Mouse (Mus musculus) hindbrain, embryonic 15.5 days (tissue): ENCODE measurements around the gene 4930467E23Rik. TPM values are rescaled to one million over a fixed set of nuclear protein-coding genes. Genes with fewer than 3 reads are reported as not detected.
"Not testable (repeated sequence)": the region's sequence is repeated elsewhere in the genome, so short reads cannot be mapped to it uniquely, and the experiment has no call there.

ENCODE experiments used
- ATAC-seq: fragments of 200-750 bp; cut with Nextera tagmentation; 2 replicates; pipeline ENCODE4 v1.8.0; 2017; ENCODE audit warnings: low read depth, moderate number of reproducible peaks, moderate TSS enrichment; ENCODE audit not compliant: low FRiP score
- H3K27ac ChIP-seq: fragments of 300-500 bp; sonication (generic); replicated peaks from 2 replicates; pipeline ENCODE4 v1.5.1; 2015; ENCODE audit warnings: mild to moderate bottlenecking, inconsistent platforms
- H3K27me3 ChIP-seq: fragments of 300-500 bp; sonication (generic); 2 replicates; pipeline ENCODE4 v1.6.1; 2015; ENCODE audit warnings: control low read depth, inconsistent platforms
- H3K36me3 ChIP-seq: fragments of 300-500 bp; sonication (generic); 2 replicates; pipeline ENCODE4 v1.6.1; 2015; ENCODE audit warnings: control low read depth, inconsistent platforms
- H3K4me1 ChIP-seq: fragments of 300-500 bp; sonication (generic); replicated peaks from 2 replicates; pipeline ENCODE4 v1.6.1; 2015; ENCODE audit warnings: control low read depth, inconsistent platforms
- H3K4me2 ChIP-seq: fragments of 300-500 bp; sonication (generic); 2 replicates; pipeline ENCODE4 v1.6.1; 2015; ENCODE audit warnings: moderate library complexity, mild to moderate bottlenecking, inconsistent platforms
- H3K4me3 ChIP-seq: fragments of 300-500 bp; sonication (generic); 2 replicates; pipeline ENCODE4 v1.5.1; 2015; ENCODE audit warnings: mild to moderate bottlenecking, inconsistent platforms
- H3K9ac ChIP-seq: fragments of 300-500 bp; sonication (generic); 2 replicates; pipeline ENCODE4 v1.6.1; 2015; ENCODE audit warnings: inconsistent platforms
- H3K9me3 ChIP-seq: fragments of 300-500 bp; sonication (generic); 2 replicates; pipeline ENCODE4 v1.6.1; 2016; ENCODE audit warnings: control low read depth, inconsistent platforms
- WGBS: fragments of 180-500 bp; shearing (Covaris S2); methylation state at CpG from one replicate; pipeline ENCODE4 v1.1.7; 2015; 5-methylcytosine and 5-hydroxymethylcytosine counted together
- polyA plus RNA-seq: library from polyadenylated mRNA; unstranded; fragments of >200 nt; fragmentation: Nextera tagmentation; extraction: Ambion mirVana; gene quantifications from 2 replicates; pipeline ENCODE4 v1.2.1, GENCODE M21; 2015

4930467E23Rik gene
- polyA plus RNA-seq, 1 experiment from 2014 or later: not detected

DNA sequence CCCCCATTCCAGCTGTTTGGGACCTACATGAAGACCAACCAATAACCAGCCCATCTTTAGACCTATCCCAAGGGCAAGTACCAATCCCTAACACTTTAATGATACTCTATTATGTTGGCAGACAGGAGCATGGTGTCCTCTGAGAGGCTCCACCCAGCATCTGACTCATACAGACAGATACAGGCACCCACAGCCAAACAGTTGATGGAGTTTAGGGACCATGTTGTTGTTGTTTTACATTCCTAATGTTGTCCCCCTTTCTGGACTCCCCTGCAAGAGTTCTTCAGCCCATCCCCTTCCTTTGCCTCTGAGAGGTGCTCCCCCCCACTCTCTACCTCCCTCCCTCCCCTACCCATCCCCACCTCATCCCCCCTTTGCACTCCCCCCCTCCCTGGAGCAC, 46.9 kb downstream of the 4930467E23Rik start:
- not testable (repeated sequence) for H3K4me2 ChIP-seq, H3K4me1 ChIP-seq, H3K9me3 ChIP-seq, ATAC-seq, H3K27ac ChIP-seq, H3K9ac ChIP-seq, H3K36me3 ChIP-seq, H3K4me3 ChIP-seq, H3K27me3 ChIP-seq

DNA sequence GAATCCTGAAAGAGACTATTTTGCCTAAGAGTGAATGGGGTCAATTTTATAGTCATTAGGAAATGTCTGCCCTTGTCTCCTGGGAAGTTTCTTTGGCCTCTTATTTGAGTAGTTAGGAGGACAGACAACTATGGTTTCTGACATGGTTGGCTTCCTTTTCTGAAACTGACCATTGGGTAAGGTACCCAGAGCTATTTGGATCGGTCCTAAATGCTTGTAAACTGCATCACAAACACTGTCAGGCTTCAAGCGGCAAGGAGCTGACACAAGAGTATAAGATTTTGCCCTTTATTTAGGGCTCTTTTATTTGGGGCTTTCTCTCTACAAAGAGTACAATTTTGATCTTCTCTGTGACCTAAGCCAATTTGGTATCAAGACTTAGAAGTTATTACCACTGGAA, 48.1 kb downstream of the 4930467E23Rik start:
- not testable (repeated sequence) for H3K4me2 ChIP-seq, H3K36me3 ChIP-seq, H3K27me3 ChIP-seq, H3K4me3 ChIP-seq, H3K27ac ChIP-seq, H3K9me3 ChIP-seq, ATAC-seq, H3K9ac ChIP-seq, H3K4me1 ChIP-seq
- WGBS: 49% methylated on average over 2 of the region's 2 CpGs

DNA sequence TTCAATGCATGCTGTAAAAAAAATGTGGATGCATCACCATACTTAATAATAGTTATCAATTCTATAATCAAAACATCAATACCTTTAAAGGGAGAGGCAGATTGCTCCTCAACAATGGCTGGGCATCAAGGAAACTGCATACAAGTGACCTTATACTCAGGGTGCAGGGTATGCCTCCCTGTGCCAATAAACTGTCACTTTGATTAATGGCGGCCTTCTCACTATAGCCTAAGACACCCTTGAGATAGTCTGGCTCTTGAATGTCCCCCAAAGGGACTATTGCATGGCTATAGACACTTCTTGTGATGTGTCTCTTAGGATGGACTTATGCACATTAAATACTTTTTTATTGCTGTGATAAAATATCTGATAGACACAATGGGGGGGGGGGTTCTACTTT, 48.8 kb downstream of the 4930467E23Rik start:
- not testable (repeated sequence) for H3K36me3 ChIP-seq, H3K9ac ChIP-seq

DNA sequence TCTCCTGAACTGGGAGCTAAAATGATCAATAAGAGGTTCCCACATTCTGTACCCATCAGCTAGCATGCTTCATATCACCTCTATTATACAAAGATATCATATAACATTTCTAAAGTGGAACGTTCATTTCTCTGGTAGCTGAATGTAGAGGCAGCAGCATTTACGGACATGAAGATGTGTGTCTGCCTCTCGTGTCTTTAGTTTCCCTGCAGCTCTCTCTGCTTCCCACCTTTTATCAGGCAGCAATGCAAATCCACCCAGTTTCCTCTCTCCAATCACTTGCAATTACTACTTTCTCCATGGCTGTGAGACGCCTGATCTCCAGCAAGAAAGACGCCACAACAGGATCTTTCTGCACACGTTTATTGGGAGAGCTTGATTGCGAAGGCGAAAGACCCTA, 49.5 kb downstream of the 4930467E23Rik start:
- not testable (repeated sequence) for H3K9me3 ChIP-seq, H3K4me2 ChIP-seq, H3K36me3 ChIP-seq, ATAC-seq, H3K4me1 ChIP-seq, H3K27me3 ChIP-seq, H3K27ac ChIP-seq, H3K4me3 ChIP-seq, H3K9ac ChIP-seq
- 92% methylated on average over 8 of the region's 8 CpGs for WGBS

More for the DNA sequence above, 48.8 kb downstream of the 4930467E23Rik start:
- H3K27ac ChIP-seq, H3K27me3 ChIP-seq, H3K4me1 ChIP-seq, ATAC-seq, H3K4me2 ChIP-seq, H3K9me3 ChIP-seq, H3K4me3 ChIP-seq: not testable (repeated sequence)
- WGBS: 48% methylated on average over 1 of the region's 1 CpGs

DNA sequence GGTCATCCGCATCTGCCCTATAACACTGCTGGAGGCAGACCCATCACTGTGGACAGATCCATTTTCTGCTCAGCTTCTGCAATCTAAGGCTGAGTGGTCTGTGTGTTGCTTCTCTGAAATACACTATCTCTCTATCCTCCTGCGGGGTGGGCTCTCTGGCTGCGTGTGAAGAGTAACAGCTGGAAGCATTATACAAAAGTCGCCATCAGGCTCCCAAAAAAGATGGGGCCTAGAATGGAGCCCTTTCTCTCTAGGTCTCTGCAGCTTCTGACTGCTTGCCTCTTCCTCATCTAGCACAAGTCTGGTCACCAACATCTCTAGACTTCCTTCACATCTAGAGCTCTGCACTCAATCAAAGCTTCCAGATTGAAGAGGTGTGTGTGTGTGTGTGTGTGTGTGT, 50.8 kb downstream of the 4930467E23Rik start:
- not testable (repeated sequence) for H3K4me3 ChIP-seq, H3K4me2 ChIP-seq, H3K27ac ChIP-seq, H3K27me3 ChIP-seq, H3K9ac ChIP-seq, ATAC-seq, H3K9me3 ChIP-seq, H3K36me3 ChIP-seq, H3K4me1 ChIP-seq
- 94% methylated on average over 4 of the region's 4 CpGs for WGBS

DNA sequence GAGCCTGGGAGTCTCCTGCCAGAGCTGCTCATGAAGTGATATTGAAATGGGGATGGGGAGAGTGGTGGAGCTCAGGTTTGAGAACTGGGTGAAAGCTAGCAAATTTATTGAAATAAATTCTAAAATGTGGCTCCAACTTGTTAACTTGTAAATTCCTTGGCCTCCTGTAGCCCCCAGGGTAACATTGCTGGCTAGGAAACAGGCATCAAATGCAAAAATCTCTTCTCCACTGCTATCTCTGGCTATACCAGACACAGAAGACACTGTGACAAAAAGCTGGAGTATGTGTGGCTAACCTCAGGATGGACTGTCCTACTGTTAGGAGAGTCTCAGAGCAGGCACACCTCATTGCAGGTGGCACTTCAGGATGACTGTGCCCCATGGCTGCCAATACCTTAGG, 51.3 kb downstream of the 4930467E23Rik start:
- H3K27ac ChIP-seq, H3K9ac ChIP-seq, H3K4me3 ChIP-seq, H3K4me1 ChIP-seq, H3K36me3 ChIP-seq, H3K27me3 ChIP-seq, ATAC-seq, H3K4me2 ChIP-seq, H3K9me3 ChIP-seq: not testable (repeated sequence)

DNA sequence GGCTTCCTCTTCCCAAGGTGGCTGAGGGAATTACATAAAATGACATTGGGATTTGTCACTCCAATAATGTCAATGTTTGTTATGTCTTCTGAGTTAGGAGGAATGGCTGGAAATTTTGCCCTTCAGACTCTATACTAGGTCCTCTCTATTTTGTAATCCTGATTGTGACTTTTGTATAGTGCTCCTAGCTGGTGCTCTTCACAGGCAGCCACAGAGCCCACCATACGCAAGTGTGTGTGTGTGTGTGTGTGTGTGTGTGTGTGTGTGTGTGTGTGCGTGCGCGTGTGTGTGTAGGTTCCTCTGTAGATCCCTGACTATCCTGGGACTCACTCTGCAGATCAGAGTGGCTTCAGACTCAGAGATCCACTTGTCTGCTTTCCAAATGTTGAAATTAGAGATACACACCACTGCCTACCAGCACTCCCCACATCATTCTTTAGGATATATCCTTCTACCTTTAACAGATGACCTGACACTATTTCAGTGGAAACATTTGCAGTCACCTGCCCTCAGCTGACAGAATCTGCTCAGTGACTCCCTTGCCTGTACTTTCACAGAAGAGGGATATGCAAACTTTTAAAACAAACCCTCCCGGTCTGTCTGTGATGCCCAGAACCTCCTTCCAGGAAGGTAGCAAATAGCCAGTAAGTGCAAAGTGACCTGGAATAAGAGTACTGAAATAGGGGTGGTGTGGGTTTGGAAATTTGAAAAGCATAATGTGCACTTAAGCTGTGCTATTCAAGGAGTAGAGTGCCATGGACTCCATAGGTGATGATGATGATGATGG, 52.1 kb downstream of the 4930467E23Rik start:
- H3K4me2 ChIP-seq, H3K9me3 ChIP-seq, H3K4me3 ChIP-seq, ATAC-seq, H3K36me3 ChIP-seq, H3K27ac ChIP-seq, H3K27me3 ChIP-seq, H3K4me1 ChIP-seq, H3K9ac ChIP-seq: not testable (repeated sequence)
- 90% methylated on average over 5 of the region's 5 CpGs for WGBS

DNA sequence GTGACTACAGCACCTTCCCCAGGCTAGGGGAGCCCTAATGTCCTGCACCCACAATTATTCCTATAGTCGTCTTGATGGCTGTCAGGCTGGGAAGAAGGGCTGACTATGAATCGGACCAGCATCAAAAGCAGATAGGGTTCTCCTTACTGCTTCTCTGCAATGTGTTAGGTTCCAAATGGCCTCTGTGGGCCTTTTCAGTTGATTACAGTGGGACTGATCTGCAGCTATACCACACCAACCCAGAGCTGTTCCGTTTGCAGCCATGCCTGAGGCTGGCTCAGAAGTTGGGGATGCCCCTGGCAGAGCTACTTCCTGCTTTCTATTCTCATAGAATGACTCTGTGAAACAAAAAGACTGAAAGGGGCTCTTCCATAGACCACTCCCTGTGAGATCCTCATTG, 53.4 kb downstream of the 4930467E23Rik start:
- not testable (repeated sequence) for H3K9ac ChIP-seq, H3K4me1 ChIP-seq, H3K27ac ChIP-seq, H3K4me2 ChIP-seq, ATAC-seq, H3K27me3 ChIP-seq, H3K4me3 ChIP-seq, H3K36me3 ChIP-seq, H3K9me3 ChIP-seq
- WGBS: 75% methylated on average over 3 of the region's 3 CpGs

DNA sequence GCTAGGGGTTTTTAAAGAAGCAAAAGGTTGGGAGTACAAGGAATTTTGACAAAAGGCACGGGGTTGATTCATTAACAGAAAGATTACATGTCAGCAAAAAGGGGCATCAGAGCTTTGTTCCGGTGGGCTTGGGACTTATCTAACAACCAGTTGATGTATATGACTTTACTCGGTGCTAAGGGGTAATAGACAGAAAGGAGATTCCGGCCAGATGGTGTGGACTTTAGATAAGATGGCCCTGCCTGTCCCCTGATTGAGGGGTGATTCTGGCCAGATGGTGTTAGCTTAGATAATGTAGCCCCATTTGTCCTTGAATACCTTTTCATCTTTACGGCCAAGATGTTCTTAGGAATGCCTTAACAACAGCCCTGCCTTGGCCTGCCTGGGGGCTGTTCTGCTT, 54.5 kb downstream of the 4930467E23Rik start:
- WGBS: 100% methylated on average over 1 of the region's 5 CpGs
- H3K9me3 ChIP-seq, H3K4me1 ChIP-seq, H3K36me3 ChIP-seq, H3K4me2 ChIP-seq, ATAC-seq, H3K4me3 ChIP-seq, H3K9ac ChIP-seq, H3K27me3 ChIP-seq, H3K27ac ChIP-seq: not testable (repeated sequence)

DNA sequence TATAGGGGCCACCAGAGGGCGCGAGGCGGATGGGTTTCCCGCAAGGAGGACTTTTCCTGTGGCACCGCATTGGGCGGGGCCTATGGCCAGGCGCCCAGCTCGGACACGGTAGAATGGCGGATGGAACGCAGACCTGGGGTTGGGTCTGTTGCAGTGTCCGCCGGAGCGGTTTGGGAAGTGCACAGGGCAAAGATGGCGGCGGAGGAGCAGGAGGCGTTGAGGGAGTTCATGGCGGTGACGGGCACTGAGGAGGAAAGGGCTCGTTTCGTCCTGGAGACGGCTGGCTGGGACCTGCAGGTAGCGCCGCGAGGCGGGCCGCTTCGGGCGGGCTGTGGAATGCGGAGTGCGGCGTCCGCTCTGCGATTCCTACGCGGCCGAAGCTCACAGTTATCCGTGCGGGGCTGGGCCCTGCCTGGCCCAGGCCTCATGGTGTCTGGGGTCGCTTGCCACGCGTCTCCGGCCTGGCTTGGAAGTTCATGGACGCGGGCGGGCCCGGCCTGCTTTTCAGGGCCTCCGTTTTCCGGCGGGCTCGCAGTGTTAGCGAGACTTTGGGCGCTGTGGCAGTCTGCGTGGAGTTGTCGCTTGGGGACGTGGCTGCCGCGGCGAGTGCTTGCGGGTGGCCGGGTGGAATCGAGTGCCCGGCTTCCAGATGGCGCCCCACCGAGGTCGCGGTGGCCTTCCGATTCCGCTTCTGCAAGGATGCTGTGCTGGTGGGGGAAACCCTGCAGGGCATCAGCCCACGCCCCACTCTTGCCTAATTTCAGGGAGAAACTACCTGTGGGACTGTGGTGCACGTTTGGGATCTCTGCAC, 55.4 kb downstream of the 4930467E23Rik start:
- H3K36me3 ChIP-seq, H3K27me3 ChIP-seq, H3K9me3 ChIP-seq, H3K4me1 ChIP-seq: not testable (repeated sequence)
- peak overlapping the region; percentile 55 for H3K4me2 ChIP-seq
- H3K4me3 ChIP-seq: peak overlapping the region; percentile 55
- H3K27ac ChIP-seq: peak overlapping the region; percentile 88
- ATAC-seq: peak; percentile 100
- peak overlapping the region; percentile 77 for H3K9ac ChIP-seq
- WGBS: 12% methylated on average over 71 of the region's 71 CpGs

DNA sequence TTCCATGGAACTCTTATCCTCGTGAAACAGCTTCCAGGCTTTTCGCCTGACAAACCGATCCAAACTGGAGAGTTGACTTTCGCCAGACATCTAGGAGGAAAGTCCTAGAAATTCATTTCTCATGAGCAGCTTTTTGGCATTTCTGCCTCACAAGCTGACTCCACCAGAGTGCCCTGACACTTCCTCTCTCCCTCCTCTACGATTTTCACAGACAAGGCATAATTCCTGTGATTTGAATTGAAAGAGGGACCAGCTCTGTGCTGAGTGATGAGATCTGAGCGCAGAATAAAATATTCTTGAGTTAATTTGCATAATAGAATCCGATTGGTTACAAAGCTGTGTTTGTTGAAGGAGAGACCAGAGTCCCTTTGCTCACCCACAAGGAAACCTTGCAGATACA, 63.3 kb downstream of the 4930467E23Rik start:
- not testable (repeated sequence) for H3K9ac ChIP-seq, H3K4me3 ChIP-seq, H3K4me1 ChIP-seq, H3K27ac ChIP-seq, H3K27me3 ChIP-seq, ATAC-seq, H3K9me3 ChIP-seq, H3K36me3 ChIP-seq, H3K4me2 ChIP-seq
- WGBS: 81% methylated on average over 7 of the region's 7 CpGs
